Mouse (Mus musculus): ENCODE data around the gene Gm49384.
"Not testable (repeated sequence)": the region's sequence is repeated elsewhere in the genome, so short reads cannot be mapped to it uniquely, and the experiment has no call there.

Gm49384 gene

GRCm38 (mm10) chr12:69167656-69168460 is 36.2 kb downstream of the Gm49384 start:
- DNase-seq (ENCODE audit: low spot score) = no peak

- not testable (repeated sequence) for DNase-seq (ENCODE audit: low spot score)
Measured at GRCm38 (mm10) chr12:69166861-69167581, 37.0 kb downstream of the Gm49384 start.

GRCm38 (mm10) chr12:69164904-69165303 is 39.2 kb downstream of the Gm49384 start:
- DNase-seq (ENCODE audit: low spot score) = peak; percentile 22

- DNase-seq (ENCODE audit: low spot score) = not testable (repeated sequence)
Measured at GRCm38 (mm10) chr12:69163586-69163985, 40.5 kb downstream of the Gm49384 start.

GRCm38 (mm10) chr12:69160677-69161076 is 43.4 kb downstream of the Gm49384 start:
- DNase-seq (ENCODE audit: low spot score) = not testable (repeated sequence)

- DNase-seq (ENCODE audit: low spot score) = no peak
Measured at GRCm38 (mm10) chr12:69159578-69159940, 44.5 kb downstream of the Gm49384 start.

GRCm38 (mm10) chr12:69158765-69159577 is 45.1 kb downstream of the Gm49384 start, which contains the start of gene Rps29:
Rps29 (minus strand) TSS chr12:69159186.
- peak; percentile 96 for DNase-seq (ENCODE audit: low spot score)

GRCm38 (mm10) chr12:69158366-69158764 is 45.7 kb downstream of the Gm49384 start:
- no peak for DNase-seq (ENCODE audit: low spot score)

- no peak for DNase-seq (ENCODE audit: low spot score)
Measured at GRCm38 (mm10) chr12:69157107-69157506, 47.0 kb downstream of the Gm49384 start.

- DNase-seq (ENCODE audit: low spot score) = no peak
Measured at GRCm38 (mm10) chr12:69156436-69156835, 47.6 kb downstream of the Gm49384 start.

- DNase-seq (ENCODE audit: low spot score) = no peak
Measured at GRCm38 (mm10) chr12:69155923-69156322, 48.1 kb downstream of the Gm49384 start.

GRCm38 (mm10) chr12:69150049-69150448 is 54.0 kb downstream of the Gm49384 start:
- no peak for DNase-seq (ENCODE audit: low spot score)

GRCm38 (mm10) chr12:69147166-69147735 is 56.8 kb downstream of the Gm49384 start:
- no peak for DNase-seq (ENCODE audit: low spot score)

- DNase-seq (ENCODE audit: low spot score) = no peak
Measured at GRCm38 (mm10) chr12:69143460-69143859, 60.6 kb downstream of the Gm49384 start.

- no peak for DNase-seq (ENCODE audit: low spot score)
Measured at GRCm38 (mm10) chr12:69139841-69140240, 64.2 kb downstream of the Gm49384 start.
